Mouse (Mus musculus) bone marrow, adult 2 months (tissue): Measurements from ENCODE around the gene Gtf3c6.

Experiments used
- CTCF ChIP-seq: fragments of 200-500 bp; IDR thresholded peaks from 2 replicates; pipeline ENCODE4 v1.5.1; 2011; ENCODE audit warnings: low read length, control low read depth; ENCODE audit not compliant: control insufficient read depth, insufficient read depth
- POLR2A ChIP-seq: fragments of 200-500 bp; IDR thresholded peaks from 2 replicates; pipeline ENCODE4 v1.6.1; 2011; ENCODE audit warnings: low read depth, mild to moderate bottlenecking, control low read depth, low read length, borderline replicate concordance; ENCODE audit not compliant: control insufficient read depth

- TF ChIP-seq CTCF (no peak), POLR2A (no peak)
Observed at GRCm38 (mm10) chr10:40275991-40276390, 18.1 kb upstream of the Gtf3c6 start.
